Mouse (Mus musculus) adrenal gland, postnatal 25 days (tissue): ENCODE data around the gene Itgb2. TPM values are rescaled to one million over a fixed set of nuclear protein-coding genes. Genes with fewer than 3 reads are reported as not detected.

Experiments used
- DNase-seq: peaks from one replicate; pipeline ENCODE4 v3.0.0; 2021; ENCODE audit warnings: mixed read lengths
- total RNA-seq: library from RNA; stranded (reverse); gene quantifications from 2 replicates; pipeline ENCODE4 v1.2.3, GENCODE M21; 2021

Gene Itgb2
- total RNA-seq, 1 experiment from 2014 or later, result 3.3 TPM

DNA sequence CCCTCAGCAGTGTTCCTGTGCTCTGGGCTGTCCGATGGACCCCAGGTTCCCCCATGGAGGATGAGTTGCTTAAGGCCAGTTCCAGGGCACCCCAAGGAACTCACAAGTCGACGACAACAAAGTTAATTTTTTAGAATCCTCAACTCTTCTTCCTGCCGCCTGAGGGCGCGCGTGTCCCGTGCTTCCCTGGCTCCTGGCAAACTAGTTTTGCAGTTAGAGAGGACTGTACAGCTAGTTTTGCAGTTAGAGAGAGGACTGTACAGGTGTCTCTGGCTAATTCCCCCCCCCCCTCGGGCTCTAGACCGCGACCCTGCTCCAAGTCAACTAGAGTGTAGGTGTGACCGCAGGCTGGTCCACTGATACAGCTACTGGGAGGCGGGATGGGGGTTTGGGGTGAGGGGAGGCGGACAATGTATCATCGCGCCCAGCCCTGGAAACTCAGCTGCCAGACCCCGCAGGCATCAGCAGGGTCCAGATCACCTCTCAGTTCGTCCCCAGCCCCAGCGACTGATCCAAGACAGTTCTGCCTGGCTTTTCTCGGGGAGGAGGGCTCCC is 12.9 kb upstream of the Itgb2 start:
- DNase-seq, result peak; percentile 74

DNA sequence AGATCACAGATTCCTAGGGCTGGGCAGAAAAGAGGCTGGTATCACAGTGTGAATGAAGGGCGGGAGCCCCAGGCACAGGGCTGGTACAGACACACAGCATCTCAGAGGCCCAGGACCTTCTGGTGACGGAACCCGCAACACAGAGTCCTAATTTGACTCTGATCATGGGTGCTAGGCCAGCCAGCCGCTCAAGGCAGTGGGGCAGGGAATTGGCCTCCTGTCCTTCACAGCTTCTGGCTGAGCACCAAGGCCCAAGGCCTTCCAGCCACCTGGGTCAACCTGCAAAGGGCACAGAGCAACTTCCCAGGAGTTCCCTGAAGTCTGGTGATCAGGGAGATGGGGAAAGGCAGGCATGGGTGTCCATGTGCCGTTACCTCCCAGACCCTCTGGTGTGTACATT is 12.3 kb upstream of the Itgb2 start:
- DNase-seq, result no peak

DNA sequence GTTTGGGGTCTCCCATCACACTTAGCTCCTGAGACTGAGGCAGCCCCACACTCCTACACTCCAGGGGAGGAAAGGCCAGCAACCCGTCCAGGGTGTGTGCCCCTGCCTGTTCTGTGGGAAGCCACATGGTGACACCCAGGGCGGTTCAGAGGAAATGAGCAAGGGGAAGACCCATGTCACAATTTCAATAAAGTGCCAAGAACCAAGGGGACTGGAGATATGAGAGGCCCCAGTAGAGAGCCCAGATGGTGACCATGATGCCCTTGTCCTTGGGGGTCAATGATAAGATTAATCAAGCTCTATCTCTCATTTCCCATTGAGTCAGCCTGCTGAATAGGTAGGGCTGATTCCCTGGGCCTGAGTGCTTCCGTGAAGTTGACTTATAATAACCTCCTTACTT is 10.9 kb upstream of the Itgb2 start:
- no peak for DNase-seq

DNA sequence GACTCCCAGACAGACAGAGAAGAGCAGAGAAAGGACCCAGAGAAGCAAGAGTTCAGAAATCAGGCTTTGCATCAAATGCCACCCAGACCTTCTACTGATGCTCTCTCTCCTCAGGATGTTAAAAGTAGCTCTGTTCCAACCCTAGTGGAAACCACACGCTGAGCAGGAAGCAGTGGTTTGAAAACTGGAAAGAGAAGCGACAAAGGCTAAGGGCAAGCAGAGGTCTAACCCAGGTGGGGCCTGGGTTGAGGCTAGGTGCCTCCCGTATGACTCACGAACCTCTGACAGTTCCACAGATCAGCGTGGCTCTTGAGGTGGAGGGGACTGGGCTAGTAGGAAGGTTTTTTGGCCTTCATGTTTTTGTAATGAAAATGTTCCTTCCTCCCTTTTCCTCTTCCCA is 9.6 kb upstream of the Itgb2 start:
- no peak for DNase-seq

- no peak for DNase-seq
These were observed 7.9 kb upstream of the Itgb2 start for GRCm38 (mm10) chr10:77522021-77522731.

- no peak for DNase-seq
These were observed 7.3 kb upstream of the Itgb2 start for GRCm38 (mm10) chr10:77522746-77523145.

GRCm38 (mm10) chr10:77523321-77523720 is 6.7 kb upstream of the Itgb2 start:
- DNase-seq, result no peak

GRCm38 (mm10) chr10:77526488-77526887 is 3.6 kb upstream of the Itgb2 start:
- DNase-seq, result no peak

DNA sequence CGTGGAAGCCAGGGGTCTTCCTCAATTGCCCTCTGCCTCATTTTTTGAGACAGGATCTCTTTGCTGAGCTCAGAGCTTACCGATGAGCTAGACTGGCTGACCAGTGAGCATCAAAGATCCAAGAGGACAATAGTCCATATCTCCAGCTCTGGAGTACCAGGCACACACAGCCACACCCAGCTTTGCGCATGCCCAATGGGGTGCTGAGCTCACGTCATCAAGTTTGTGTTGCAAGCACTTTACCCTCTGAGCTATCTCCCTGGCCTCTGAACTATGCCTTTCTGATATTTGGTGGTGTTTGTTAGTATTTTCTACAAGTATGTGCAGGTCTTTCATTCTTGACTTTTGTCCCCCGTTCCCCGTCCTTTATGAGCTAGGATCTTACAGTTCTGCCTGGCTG is 1.4 kb upstream of the Itgb2 start:
- DNase-seq, result no peak

DNA sequence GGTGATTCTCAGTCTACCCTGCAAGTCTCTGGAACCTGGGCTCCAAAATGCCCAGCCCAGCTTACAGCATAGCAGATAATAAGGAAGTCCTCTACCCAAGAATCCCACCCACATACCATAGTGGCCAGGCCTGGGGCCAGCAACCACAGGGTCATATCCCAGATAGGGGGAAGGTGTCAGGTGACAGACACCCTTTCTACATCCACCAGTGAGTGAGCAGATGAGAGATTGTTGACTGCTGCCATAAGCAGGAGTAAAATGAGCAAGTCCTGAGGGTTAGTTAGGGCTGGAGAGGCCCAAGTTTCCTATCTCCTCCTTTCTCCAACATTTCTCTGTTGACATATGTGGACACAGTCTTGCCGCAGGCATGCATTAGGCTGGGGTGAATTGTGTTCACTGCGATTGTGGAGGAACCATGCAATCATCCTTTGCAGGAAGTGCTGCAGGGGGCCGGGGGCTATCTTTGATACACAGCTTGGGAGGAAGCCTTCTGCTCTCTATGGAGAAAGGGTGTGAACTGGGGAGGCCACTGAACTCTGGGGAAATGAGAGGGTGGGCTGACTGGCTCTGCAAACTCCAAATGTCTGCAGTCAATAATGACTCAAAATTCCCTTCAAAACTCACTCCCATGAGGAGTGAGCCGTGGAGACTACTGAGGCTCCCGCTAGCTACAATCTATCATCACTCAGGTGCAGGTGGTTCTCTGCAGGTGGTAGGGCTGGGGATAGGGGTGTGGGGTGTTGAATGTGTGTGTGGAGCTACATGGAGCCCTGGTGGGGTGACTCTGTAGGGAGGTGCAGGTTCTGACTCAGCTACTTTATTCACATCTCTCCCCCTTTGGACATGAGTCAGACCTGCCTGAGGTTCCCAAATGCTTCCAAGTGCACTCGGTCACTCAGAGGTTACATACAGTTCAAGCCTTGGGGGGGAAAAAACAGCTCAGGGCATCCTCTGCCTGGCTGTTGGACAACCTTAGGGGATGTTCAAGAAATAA is 1.3 kb downstream of the Itgb2 start:
- no peak for DNase-seq

DNA sequence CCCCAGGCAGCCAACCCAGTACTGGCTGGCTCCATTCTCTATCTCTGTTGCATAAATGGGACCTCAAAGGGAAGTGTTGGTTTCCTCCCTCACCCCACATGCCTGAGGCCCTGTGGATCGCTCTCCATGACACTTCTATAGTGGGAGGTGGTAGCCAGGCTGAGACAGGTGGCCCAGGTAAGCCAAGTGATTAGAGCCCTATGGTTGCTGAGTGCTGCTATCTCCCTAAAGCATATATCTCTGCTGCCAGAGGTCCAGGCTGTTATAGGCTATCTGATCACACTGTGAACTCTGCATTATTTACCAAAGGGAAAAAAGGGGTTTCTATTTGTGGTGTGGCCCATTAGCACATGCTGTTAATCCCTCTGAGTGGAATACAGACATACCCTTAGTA is 2.0 kb downstream of the Itgb2 start:
- DNase-seq, result no peak

- DNase-seq, result no peak
These were observed 6.7 kb downstream of the Itgb2 start for GRCm38 (mm10) chr10:77536727-77537126.

GRCm38 (mm10) chr10:77537215-77538209 is 7.5 kb downstream of the Itgb2 start:
- no peak for DNase-seq

- no peak for DNase-seq
These were observed 9.4 kb downstream of the Itgb2 start for GRCm38 (mm10) chr10:77539320-77539945.

- DNase-seq, result no peak
These were observed 10.6 kb downstream of the Itgb2 start for GRCm38 (mm10) chr10:77540576-77541102.

DNA sequence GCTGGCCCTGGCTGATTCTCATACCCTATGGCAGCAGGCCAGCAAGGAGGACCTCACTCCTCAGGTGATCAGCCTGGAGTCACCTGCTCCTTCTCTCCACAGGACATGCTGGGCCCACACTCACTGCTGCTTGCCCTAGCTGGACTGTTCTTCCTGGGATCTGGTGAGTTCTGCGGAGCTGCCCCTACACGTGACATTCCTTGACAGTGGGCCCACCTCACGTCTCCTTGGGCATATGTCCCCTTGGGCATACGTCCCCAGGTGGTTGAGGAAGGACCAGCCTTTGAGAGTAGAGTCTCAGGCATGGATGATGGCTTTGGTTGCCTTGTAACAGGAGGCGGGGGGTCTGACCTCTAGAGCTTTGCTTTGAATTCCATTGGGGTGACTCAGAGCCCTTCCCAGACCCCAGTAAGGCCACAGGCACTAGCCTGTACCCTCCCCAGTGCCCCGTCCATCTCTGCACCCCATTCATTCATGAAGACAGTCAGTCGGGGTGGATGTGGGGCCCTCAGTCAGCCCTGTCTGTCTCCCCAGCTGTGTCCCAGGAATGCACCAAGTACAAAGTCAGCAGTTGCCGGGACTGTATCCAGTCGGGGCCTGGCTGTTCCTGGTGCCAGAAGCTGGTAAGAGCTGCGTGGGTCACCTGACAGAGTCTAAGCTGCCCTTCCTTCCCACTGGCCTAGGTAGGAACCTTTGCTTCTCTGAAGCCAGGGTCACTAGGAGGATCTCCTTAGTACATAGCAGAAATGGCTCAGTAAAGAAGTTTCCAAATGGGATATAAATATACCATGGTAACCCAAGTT is 12.0 kb downstream of the Itgb2 start:
- DNase-seq, result no peak

DNA sequence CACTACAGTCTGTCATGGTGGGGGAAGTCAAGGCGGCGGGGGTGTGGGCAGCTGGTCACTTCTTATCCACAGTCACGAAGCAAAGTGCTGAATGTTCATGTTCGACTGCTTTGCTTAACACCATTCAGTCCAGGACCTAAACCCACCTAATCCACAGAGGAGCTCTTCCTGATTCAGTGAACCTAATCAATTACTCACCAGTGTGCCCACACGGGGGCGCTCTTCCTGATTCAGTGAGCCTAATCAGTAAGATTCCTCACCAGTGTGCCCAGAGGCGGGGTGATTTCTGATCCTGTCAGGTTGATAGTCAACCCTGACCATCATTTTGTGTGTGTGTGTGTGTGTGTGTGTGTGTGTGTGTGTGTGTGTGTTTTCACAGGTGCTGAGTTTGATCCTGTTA is 13.2 kb downstream of the Itgb2 start:
- peak; percentile 37 for DNase-seq

GRCm38 (mm10) chr10:77544916-77545315 is 14.9 kb downstream of the Itgb2 start:
- DNase-seq, result peak; percentile 43

- no peak for DNase-seq
These were observed 18.5 kb downstream of the Itgb2 start for GRCm38 (mm10) chr10:77548576-77548975.

DNA sequence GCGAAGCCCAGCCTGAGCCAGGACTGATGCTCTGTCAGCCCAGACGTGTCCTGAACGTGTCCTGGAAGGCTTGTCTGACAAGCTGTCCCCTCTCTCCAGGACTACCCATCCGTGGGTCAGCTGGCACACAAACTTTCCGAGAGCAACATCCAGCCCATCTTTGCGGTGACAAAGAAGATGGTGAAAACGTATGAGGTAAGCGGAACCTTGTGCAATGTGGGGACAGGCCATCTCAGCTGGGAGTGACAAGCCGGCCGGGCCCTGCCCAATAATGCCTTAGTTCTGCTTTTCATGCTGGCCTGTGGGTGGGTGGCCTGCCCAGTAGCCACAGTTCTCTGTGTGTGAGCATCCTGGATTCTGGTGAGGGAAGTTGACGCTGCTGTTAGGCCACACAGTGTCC is 20.8 kb downstream of the Itgb2 start:
- no peak for DNase-seq
